8 mouse cellular contexts compared by ENCODE assay signal in genomic region chr2:11500666-11501065, GRCm38 (mm10). TPM values are rescaled to one million over a fixed set of nuclear protein-coding genes. Genes with fewer than 3 reads are reported as not detected.
DNase-seq lines count a peak whose midpoint lies in the region; ATAC-seq and TF ChIP-seq lines count a peak whose summit lies in the region.

No protein-coding gene starts in this region.

- no peak for TF ChIP-seq CTCF in lung, adult 2 months (IDR thresholded peaks at IDR 0.05; ENCODE audit: insufficient read depth, low read length)

- no peaks in the 10 kb centered on the region for H3K9me3 ChIP-seq in heart, embryonic 13.5 days
- H3K9me3 ChIP-seq in limb, embryonic 12.5 days: no peaks in the 10 kb centered on the region

- H3K36me3 ChIP-seq in heart, embryonic 13.5 days: peaks cover 19% of the 10 kb centered on the region
- peaks cover 10% of the 10 kb centered on the region; the same call in 1 of the 2 replicates for H3K36me3 ChIP-seq in limb, embryonic 12.5 days

- no peak for ATAC-seq in heart, embryonic 13.5 days (ENCODE audit: extremely low read depth, insufficient number of reproducible peaks, low FRiP score, low TSS enrichment)
- ATAC-seq in limb, embryonic 12.5 days (ENCODE audit: insufficient number of reproducible peaks, insufficient read depth, low FRiP score, low TSS enrichment, low read depth): no peak
- no peak for ATAC-seq in CD4-positive, CD25-positive, alpha-beta regulatory T cell, adult 4 months

- peak overlapping the region; percentile 83 for H3K4me2 ChIP-seq in heart, embryonic 13.5 days
- H3K4me2 ChIP-seq in limb, embryonic 12.5 days: peak overlapping the region; percentile 70

- no peaks in the 10 kb centered on the region for H3K27me3 ChIP-seq in heart, embryonic 13.5 days (replicated peaks)
- H3K27me3 ChIP-seq in limb, embryonic 12.5 days: peaks cover 24% of the 10 kb centered on the region

- 7% methylated on average over 8 of the region's 8 CpGs for WGBS in lung, adult 2 months
- 6% methylated on average over 8 of the region's 8 CpGs for WGBS in heart, embryonic 13.5 days
- 9% methylated on average over 8 of the region's 8 CpGs for WGBS in limb, embryonic 12.5 days

- peak overlapping the region; percentile 79 for H3K4me3 ChIP-seq in lung, adult 2 months (replicated peaks; ENCODE audit: extremely low read depth, low read depth, low read length)
- peak overlapping the region; percentile 75 for H3K4me3 ChIP-seq in heart, embryonic 13.5 days
- peak overlapping the region; percentile 64 for H3K4me3 ChIP-seq in limb, embryonic 12.5 days (replicated peaks)

- peak overlapping the region; percentile 92 for H3K9ac ChIP-seq in heart, embryonic 13.5 days
- peak overlapping the region; percentile 81 for H3K9ac ChIP-seq in limb, embryonic 12.5 days (replicated peaks)

- peaks cover 17% of the 10 kb centered on the region for H3K4me1 ChIP-seq in lung, adult 2 months (ENCODE audit: control insufficient read depth, insufficient read depth, low read length)
- peaks cover 57% of the 10 kb centered on the region for H3K4me1 ChIP-seq in heart, embryonic 13.5 days
- peaks cover 27% of the 10 kb centered on the region for H3K4me1 ChIP-seq in limb, embryonic 12.5 days (replicated peaks)

- H3K27ac ChIP-seq in heart, embryonic 13.5 days (replicated peaks): peak overlapping the region; percentile 96
- 0 out of 2 replicates have a peak overlapping the region, but pooled peaks have one; percentile 86 for H3K27ac ChIP-seq in limb, embryonic 12.5 days

- DNase-seq in lung, adult 2 months: no peak
- no peak for DNase-seq in lung, postnatal 25 days (ENCODE audit: low spot score)
- peak; percentile 39 for DNase-seq in embryo, embryonic 10.5 days (ENCODE audit: low spot score)
- DNase-seq in neural tube, embryonic 10.5 days (ENCODE audit: extremely low spot score, low spot score): peak; percentile 36
- DNase-seq in ovary, adult 18-20 months (ENCODE audit: low spot score): no peak

- TF ChIP-seq POLR2A in lung, adult 2 months (IDR thresholded peaks at IDR 0.05; ENCODE audit: borderline replicate concordance, extremely low read depth, low read depth, low read length): 0 out of 2 replicates have a peak, but pooled peaks have one; percentile 22

RNA-seq across cellular contexts. Expression of gene Pfkfb3, which starts 53.2 kb away (rescaled TPM):
- polyA plus RNA-seq in lung, adult 2 months (2012; rRNA removed): 40.2 and 44.4 TPM in 2 replicates
- 12.8 and 14.8 TPM in 2 replicates for polyA plus RNA-seq in heart, embryonic 13.5 days (2015; fragmentation: Nextera tagmentation; extraction: Ambion mirVana)
- polyA plus RNA-seq in limb, embryonic 12.5 days (2016; fragmentation: Nextera tagmentation; extraction: Ambion mirVana): 15.7 and 15.9 TPM in 2 replicates
- 10 to 100 TPM; 17.6 to 22.7 TPM for polyA plus RNA-seq in CD4-positive, CD25-positive, alpha-beta regulatory T cell, adult 4 months (2017; shearing (Covaris generic))

Comparison
In these comparisons a context has a peak if more than half of its experiments do, and no peak if none do; other contexts are left out.
1. DNase-seq: peak in embryo, embryonic 10.5 days (single experiment) and neural tube, embryonic 10.5 days (single experiment); none in lung, adult 2 months (single experiment), lung, postnatal 25 days (single experiment) and ovary, adult 18-20 months (single experiment).
2. Peak in every context shown above with its lines, with median percentiles within 50 percentile points of each other: H3K4me3 ChIP-seq.